Mouse (Mus musculus) NIH3T3 (cell line): ENCODE results near the gene Ssu72.
"Not testable (repeated sequence)": the region's sequence is repeated elsewhere in the genome, so short reads cannot be mapped to it uniquely, and the experiment has no call there.

ENCODE experiments used
- DNase-seq: peaks from one replicate; pipeline ENCODE4 v3.0.0-alpha.2; 2012; ENCODE audit warnings: low read depth

Gene Ssu72

DNA sequence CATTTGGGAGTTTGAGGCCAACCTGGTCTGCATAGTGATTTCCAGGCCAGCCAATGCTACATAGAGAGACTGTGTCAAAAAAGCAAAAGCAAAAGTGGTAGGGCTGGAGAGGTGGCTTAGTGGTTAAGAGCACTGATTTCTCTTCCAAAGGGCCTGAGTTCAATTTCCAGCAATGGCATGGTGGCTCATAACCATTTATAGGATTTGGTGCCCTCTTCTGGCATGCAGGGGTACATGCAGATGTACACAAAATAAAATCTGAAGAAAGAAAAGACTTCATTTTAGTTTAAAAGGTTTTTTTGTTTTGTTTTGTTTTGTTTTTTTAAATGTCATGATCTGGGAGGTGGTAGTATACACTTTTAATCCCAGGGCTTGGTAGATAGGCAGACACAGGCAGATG is 4.2 kb upstream of the Ssu72 start:
- DNase-seq: peak; percentile 63

GRCm38 (mm10) chr4:155703425-155703929 is 1.1 kb upstream of the Ssu72 start:
- no peak for DNase-seq

DNA sequence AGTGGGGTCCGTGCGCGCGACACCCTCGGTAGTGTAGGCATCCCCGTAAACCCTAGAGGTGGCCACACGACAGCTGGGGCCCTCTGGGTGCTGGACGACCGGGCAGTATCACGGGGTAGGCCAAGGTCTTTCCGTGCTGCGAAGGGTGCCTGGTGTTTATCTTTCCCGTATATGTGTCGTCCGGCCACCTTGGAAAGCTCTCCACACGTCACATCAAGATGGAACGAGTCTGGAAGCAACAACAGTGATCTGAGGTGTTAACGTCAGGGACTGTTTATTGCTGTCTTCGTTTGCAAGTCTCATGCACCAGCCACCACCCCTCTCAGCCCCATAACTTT is 961 bp downstream of the Ssu72 start:
- DNase-seq: no peak

DNA sequence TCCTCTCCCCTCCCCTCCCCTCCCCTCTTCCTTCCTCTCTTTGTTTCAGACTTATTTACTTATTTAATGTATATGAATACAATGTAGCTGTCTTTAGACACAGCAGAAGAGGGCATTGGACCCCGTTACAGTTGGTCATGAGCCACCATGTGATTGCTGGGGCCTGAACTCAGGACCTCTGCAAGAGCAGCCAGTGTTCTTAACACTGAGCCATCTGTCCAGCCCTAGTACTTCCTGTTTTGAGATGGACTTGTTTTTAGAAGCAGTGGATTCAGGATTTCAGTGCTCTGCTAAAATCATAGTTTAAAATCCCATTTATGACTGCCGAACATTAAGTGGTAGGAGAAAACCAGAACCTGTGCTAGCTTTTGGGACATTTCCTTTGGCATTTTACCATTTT is 4.0 kb downstream of the Ssu72 start:
- DNase-seq: no peak

DNA sequence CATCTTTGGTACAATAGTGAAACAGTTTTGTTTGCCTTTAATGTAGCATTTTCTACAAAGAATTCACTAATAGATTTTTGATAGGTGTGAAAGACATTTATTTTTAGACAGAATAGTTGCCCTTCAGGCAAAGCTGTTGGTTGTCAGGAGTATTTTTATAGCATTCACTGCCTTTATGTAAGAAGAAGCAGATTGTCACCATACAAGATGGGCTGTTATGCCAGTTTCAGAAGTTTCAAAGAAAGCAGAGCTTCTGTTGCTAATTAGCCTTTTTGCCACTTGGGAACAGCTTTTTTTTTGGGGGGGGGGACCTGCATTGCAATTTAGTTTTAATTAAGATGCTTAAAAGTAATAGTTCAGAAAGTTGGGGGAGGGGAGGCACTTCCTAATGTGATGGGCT is 4.4 kb downstream of the Ssu72 start:
- no peak for DNase-seq

DNA sequence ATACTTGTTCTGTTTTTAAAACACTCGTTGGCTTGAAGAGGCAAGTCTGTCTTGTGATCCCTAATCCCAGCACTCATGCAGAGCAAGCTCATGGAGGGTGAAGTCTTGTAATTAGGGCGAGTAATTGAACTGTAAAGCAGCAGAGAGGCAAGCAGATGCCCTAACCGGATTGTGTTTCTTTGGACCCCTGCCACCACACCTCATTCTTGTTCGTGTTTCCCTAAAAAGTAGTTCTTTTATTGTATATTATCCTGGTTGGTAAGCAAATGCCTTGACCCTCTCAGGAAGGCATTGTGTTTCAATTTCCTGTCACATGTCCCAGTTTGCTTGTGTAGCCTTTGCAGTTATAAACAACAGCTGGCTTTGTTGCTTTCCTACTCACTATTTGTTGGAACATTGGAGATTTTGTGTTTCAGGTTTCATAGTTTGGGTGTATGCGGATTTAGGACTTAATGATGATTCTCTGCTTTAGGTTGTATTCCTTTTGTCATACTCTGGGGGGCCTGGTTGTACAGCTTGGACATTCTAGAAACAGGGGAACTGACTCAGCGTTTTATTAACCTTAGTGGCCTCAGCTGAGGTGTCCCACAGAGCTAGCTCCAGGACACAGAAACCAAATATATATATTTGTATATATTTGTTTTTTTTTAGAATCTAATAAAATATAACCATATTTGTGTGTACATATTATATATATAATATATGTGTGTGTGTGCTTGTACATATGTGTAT is 6.1 kb downstream of the Ssu72 start:
- DNase-seq: no peak

DNA sequence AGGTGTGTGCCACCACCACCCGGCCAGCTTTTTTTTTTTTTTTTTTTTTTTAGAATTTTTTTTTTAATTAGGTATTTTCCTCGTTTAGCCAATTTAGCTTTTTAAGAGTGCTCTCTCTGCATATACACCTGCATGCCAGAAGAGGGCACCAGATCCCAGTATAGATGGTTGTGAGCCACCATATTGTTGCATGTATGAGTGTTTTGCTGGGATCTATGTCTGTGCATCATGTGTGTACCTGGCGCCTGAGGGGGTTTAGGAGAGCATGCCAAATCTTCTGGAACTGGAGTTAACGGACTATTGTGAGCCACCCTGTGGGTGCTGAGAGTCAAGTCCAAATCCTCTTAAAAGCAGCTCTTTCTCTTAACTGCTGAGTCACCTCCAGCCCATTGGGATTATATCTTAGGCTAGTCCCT is 17.1 kb downstream of the Ssu72 start:
- peak; percentile 48 for DNase-seq

DNA sequence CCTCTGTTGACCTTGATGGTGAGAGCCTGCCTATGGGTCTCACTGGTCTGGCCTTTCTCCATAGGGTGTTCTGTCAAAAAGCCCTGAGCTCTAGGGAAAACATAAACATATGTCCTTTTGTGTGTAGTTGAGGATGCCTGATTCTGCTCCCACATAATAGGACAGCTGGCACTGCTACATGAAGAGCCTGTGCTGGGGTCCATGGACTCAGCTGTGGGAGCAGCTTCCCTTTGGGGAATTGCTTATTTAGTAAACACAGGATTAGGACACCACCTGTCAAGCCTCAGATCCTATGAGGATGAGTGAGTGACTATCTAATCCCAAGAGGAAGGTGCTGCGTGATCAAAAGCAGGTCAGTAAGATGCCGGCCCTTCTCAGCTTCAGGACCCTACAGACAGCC is 23.4 kb downstream of the Ssu72 start:
- no peak for DNase-seq

DNA sequence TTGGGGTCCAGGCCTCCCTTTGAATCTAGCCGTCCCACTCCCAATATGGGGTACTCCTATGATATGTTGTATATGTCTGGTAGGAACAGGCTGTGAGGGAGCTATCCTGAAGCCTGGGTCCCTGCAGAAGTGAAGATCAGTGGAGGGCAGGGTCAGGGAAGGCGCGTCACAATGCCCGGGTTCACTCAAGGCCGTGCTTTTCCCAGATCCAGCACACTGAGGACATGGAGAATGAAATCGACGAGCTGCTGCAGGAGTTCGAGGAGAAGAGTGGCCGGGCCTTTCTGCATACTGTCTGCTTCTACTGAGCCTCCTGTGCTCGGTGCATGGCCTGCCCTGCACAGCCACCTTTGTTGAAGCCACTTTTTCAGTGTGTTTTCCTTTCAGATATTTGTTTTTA is 28.7 kb downstream of the Ssu72 start:
- DNase-seq: no peak

GRCm38 (mm10) chr4:155734350-155734941 is 29.8 kb downstream of the Ssu72 start, which contains the start of gene Tmem240:
Gene Tmem240, plus strand, starts transcription at chr4:155734800.
- DNase-seq: peak; percentile 91

- DNase-seq: peak; percentile 72
These were observed 30.5 kb downstream of the Ssu72 start for GRCm38 (mm10) chr4:155734951-155735702.

DNA sequence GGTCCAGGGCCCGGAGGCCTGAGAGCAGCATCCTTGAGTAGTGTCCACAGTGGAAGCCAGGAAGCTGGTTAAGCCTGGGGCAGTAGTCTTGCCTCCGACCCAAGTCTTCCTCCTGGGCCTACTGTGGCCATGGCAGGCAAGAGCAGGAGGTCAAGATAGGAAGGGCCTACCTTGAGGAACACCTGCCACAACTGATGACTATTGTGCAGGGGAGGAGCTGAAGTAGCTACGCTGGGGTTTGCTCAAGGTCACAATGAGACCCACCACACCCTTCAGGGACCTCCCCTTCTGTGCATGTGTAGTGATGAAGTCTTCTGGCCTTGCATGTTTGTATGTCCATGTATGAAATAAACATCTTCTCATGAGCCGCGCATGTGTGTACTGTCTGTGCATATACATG is 31.2 kb downstream of the Ssu72 start:
- DNase-seq: no peak

DNA sequence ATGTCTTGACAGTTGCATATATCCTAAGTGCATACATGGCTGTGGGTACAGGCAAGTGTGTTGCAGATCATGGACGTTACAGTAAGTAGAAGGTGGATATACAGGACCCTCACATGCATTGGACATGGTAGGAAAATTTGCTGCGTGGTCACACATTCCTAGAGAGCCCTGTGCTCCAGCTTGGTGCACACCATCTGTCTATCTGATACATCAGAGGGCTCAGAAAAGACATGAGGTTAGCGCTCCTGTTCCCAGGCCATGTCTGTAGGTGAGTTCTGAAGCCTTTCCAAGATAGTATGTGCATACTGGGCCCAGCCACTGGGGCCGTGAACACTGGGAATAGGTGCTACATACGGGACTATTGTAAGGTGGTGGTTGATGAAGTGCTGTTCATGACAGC is 31.8 kb downstream of the Ssu72 start:
- DNase-seq: no peak

DNA sequence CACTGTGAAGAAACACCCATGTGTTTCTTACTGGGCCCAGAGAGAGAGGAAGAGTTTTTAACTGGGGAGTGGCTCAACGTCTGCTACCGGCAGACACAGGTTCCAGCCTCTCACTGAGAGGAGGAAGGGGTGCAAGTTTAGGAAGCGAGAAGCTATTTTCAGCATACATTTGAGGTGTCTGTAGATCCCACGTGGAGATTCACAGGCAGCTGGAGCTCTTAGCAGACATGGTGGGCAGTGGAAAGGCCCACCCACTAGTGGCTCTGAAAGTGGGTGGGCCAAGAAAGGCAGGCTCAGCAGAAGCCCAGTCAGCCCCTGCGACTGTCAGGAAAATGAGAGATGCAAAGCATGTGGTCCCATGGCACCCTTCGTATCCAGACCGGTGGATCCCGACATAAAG is 33.7 kb downstream of the Ssu72 start:
- no peak for DNase-seq

DNA sequence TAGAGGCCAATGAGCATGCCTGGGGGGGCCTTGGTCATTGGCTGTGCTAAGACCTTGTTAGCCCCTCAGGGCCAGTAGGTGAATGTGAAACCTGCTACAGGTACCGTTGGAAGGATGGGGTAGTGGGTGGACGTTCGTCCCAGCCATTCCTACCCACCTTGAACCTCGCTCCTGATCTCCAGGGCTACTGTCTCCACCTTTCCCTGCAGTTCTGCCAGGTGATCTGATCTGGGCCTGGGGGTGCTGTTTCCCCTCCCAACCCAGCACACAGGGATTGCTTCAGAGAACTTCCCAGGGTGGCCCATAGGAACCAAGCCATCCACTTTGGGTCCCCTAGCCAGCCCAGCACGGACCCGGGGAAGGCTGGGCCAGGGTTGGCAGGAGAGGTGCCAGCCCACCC is 34.6 kb downstream of the Ssu72 start:
- DNase-seq: no peak

GRCm38 (mm10) chr4:155739741-155740636 is 35.4 kb downstream of the Ssu72 start:
- DNase-seq: no peak

GRCm38 (mm10) chr4:155740681-155741080 is 36.1 kb downstream of the Ssu72 start:
- not testable (repeated sequence) for DNase-seq

DNA sequence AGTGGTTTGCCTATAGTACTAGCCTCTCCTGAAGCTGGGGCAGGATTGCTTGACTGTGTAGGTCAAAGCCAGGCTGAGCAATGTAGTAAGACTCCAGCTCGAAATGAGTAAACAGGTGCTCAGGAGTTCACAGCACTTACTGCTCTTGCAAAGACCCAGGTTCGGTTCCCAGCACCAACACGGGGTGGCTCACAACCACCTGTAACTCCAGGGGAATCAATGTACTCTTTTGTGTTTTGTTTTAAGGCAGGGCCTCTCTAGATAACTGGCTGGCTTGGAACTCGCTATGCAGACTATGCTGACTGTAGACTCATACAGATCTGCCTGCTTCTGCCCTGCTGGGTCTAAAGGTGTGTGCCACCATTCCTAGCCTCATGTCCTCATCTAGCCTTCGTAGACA is 38.1 kb downstream of the Ssu72 start:
- DNase-seq: no peak

GRCm38 (mm10) chr4:155744474-155744873 is 39.9 kb downstream of the Ssu72 start:
- no peak for DNase-seq

- DNase-seq: no peak
These were observed 40.5 kb downstream of the Ssu72 start for GRCm38 (mm10) chr4:155745136-155745535.

- no peak for DNase-seq
These were observed 41.5 kb downstream of the Ssu72 start for GRCm38 (mm10) chr4:155746036-155746548.
